Mouse (Mus musculus): ENCODE measurements around the gene Tmem50a. TPM values are rescaled to one million over a fixed set of nuclear protein-coding genes. Genes with fewer than 3 reads are reported as not detected.

The Tmem50a gene
- polyA plus RNA-seq, 1 experiment from 2014 or later: 114 TPM

DNA sequence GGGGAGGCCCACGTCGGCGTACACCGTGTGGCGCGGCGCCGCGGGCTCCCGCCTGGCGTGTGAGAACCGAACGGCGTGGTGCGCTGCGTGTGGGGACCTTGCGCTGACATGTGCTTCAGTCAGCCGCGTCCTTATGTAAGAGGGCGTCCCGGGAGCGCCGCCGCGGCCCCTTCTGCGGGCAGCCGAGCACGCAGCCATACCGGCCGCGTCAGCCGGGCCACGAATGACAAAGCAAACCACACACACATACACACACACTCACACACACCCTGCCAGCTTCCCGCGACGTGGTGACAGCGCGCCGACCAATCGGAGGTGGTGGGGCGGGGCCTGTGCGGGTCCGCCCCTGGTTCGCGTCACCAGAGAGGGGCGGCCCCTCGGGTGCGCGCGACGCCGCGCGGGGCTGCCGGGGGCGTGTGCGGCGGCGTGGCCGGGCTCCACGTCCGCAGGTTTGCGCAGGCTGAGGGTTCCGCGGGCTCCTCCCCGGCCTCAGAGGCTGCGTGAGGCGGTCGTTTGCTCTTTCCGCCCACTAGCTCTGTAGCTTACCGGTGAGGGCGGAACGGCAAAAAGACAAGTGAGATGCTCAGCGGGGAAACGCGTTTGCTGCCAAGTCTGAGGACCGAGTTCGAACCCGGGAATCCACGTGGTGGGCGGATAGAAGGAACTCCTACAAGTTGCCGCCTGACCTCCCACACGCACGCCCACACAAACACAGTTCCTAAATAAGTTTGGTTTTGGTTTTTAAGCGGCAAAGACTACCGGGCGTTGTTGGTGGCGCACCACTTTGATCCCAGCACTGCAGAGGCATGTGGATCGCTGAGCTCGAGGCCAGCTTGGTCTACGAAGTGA lies 61.0 kb downstream of the Tmem50a start:
- WGBS: 2% methylated on average over 91 of the region's 91 CpGs
- Histone ChIP-seq H3K27ac (ENCODE audit: low read depth, low read length) (peak overlapping the region; percentile 86), H3K9me3 (ENCODE audit: control insufficient read depth, low read length) (no peaks in the 10 kb centered on the region), H3K4me2 (ENCODE audit: low read depth, low read length, severe bottlenecking) (peak overlapping the region; percentile 79), H3K4me1 (replicated peaks; ENCODE audit: control insufficient read depth, insufficient read depth, low read length) (peaks cover 3% of the 10 kb centered on the region; the same call in 1 of the 2 replicates), H3K27me3 (ENCODE audit: control insufficient read depth, insufficient read depth, low read length) (peaks cover 4% of the 10 kb centered on the region; the same call in 1 of the 2 replicates), H3K36me3 (ENCODE audit: control insufficient read depth, insufficient read depth, low read length) (no peaks in the 10 kb centered on the region), H3K4me3 (ENCODE audit: low read depth, low read length) (peak overlapping the region; percentile 98), H3K9ac (ENCODE audit: low read length) (peak overlapping the region; percentile 67)
- ATAC-seq (replicated peaks; ENCODE audit: low FRiP score): peak; percentile 95
- DNase-seq (ENCODE audit: low spot score): peak; percentile 95

DNA sequence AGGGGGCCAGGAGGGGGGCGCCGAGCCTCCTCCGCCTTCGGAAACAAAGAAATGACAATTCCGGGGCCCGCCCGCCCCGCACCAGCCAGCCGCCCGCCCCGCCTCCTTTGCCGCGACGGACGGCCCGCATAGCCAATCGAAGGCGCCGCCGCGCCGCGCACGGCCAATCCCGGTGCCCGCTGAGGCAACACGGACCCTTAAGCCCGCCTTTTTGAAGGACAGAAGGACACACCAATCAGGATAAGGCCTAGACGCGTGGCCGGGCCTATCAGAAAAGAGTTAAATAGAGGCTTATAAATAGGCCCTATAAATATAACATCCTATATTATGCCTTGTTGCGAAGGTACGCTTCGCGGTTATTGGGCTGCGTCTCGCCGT lies 61.6 kb downstream of the Tmem50a start, which contains the start of gene Maco1:
Gene Maco1, minus strand, starts transcription at position 87 of the 378 bp plus-strand sequence.
- Histone ChIP-seq H3K27ac (ENCODE audit: low read depth, low read length) (peak within 1 kb of the TSS; percentile 86), H3K9ac (ENCODE audit: low read length) (peak within 1 kb of the TSS; percentile 98), H3K27me3 (ENCODE audit: control insufficient read depth, insufficient read depth, low read length) (peaks cover 4% of the 10 kb centered on the region; the same call in 1 of the 2 replicates), H3K4me2 (ENCODE audit: low read depth, low read length, severe bottlenecking) (peak within 1 kb of the TSS; percentile 79), H3K4me1 (replicated peaks; ENCODE audit: control insufficient read depth, insufficient read depth, low read length) (peaks cover 3% of the 10 kb centered on the region; the same call in 1 of the 2 replicates), H3K36me3 (ENCODE audit: control insufficient read depth, insufficient read depth, low read length) (no peaks in the 10 kb centered on the region), H3K4me3 (ENCODE audit: low read depth, low read length) (peak within 1 kb of the TSS; percentile 98), H3K9me3 (ENCODE audit: control insufficient read depth, low read length) (no peaks in the 10 kb centered on the region)
- ATAC-seq (replicated peaks; ENCODE audit: low FRiP score) (peak; percentile 97), DNase-seq (ENCODE audit: low spot score) (peak; percentile 99)
- WGBS: under 1% methylated on average over 38 of the region's 38 CpGs

DNA sequence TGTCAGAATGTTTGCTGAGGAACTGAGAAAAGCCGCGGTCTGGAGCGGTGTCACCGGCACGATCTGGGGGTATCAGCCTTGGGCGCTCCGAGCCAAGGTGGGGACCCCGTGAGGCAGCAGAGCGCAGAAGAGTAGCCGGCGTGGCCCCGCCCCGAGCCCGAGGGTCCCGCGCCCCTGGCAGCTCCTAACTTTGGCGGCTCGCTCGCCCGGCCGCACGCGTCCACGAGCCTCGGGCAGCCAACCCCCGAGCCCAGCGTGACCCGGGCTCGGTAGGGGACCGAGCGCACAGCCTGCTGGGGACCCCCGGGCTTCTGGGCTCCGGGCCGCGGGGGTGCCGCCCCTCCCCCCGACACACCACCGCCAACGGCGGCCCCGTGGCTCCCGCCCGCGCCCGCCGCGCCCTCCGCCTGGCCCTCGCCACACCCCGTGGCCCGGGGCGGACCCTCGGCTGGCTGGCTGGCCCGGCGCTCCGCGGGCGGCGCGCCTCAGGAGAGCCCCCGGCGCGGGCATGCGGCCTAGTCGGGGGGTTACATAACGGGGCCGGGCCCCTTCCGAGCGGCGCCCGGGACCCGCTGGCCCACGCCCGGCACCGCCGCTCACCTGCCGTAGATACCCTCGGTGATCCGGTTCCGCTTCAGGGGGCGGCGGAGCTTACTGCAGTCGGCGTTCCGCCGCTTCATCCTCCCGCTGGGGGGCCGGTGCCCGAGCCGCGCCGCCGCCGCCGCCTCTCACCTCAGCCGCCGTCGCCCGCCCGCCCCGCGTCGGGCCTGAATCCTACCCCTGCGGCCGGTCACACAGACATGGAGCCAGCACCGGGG lies 62.2 kb downstream of the Tmem50a start:
- under 1% methylated on average over 78 of the region's 106 CpGs for WGBS
- Histone ChIP-seq H3K36me3 (ENCODE audit: control insufficient read depth, insufficient read depth, low read length) (no peaks in the 10 kb centered on the region), H3K9me3 (ENCODE audit: control insufficient read depth, low read length) (no peaks in the 10 kb centered on the region), H3K4me2 (ENCODE audit: low read depth, low read length, severe bottlenecking) (peak overlapping the region; percentile 63), H3K27ac (ENCODE audit: low read depth, low read length) (peak overlapping the region; percentile 74), H3K4me3 (ENCODE audit: low read depth, low read length) (peak overlapping the region; percentile 98), H3K27me3 (ENCODE audit: control insufficient read depth, insufficient read depth, low read length) (peaks cover 4% of the 10 kb centered on the region; the same call in 1 of the 2 replicates), H3K4me1 (replicated peaks; ENCODE audit: control insufficient read depth, insufficient read depth, low read length) (peaks cover 3% of the 10 kb centered on the region; the same call in 1 of the 2 replicates), H3K9ac (ENCODE audit: low read length) (peak overlapping the region; percentile 98)
- peak; percentile 18 for ATAC-seq (replicated peaks; ENCODE audit: low FRiP score)
- peak; percentile 82 for DNase-seq (ENCODE audit: low spot score)

DNA sequence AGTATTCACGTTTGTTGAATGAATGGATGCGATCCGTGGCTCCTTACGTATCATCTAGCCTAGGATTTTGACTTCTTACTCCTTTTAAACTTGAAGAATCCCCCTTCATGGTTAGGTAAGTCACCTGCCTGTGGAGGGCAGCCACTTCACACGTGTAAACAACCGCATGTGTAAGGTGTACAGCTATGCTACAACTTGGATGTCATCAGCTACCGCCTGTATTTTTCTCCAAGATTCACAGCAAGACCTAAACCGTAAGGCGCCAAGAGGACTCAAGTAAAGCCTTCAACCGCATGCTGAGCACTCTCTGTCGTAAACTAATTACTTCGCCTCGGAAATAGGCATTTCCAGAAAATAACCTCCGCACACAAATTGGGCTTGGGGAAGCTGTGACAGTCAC lies 62.9 kb downstream of the Tmem50a start:
- H3K9ac ChIP-seq (ENCODE audit: low read length): peak overlapping the region; percentile 98
- DNase-seq (ENCODE audit: low spot score): no peak

DNA sequence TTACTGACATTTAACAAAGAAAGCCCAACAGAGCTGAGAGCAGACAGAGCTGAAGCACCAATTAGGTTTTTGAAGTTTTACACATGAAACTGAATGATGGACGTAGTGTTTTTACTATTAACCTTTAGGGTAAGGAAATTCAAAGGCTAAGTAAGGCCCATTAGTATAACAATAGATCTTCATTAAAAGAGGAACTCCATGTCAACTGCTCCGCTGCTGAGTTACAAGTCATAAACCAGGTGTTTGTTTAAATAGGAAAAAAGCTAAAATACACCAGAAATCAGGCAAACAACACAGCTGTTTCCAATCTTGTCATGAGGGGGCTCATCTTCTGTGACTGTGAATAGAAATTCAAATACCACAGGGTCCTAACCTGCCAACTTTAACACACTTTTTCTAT lies 63.6 kb downstream of the Tmem50a start:
- no peak for ATAC-seq (replicated peaks; ENCODE audit: low FRiP score)
- H3K9ac ChIP-seq (ENCODE audit: low read length): no peak overlapping the region
- H3K4me2 ChIP-seq (ENCODE audit: low read depth, low read length, severe bottlenecking): peak overlapping the region; percentile 63
- peak overlapping the region; percentile 98 for H3K4me3 ChIP-seq (ENCODE audit: low read depth, low read length)
- H3K27me3 ChIP-seq (ENCODE audit: control insufficient read depth, insufficient read depth, low read length): peaks cover 4% of the 10 kb centered on the region; the same call in 1 of the 2 replicates
- H3K27ac ChIP-seq (ENCODE audit: low read depth, low read length): no peak overlapping the region
- H3K36me3 ChIP-seq (ENCODE audit: control insufficient read depth, insufficient read depth, low read length): no peaks in the 10 kb centered on the region
- DNase-seq (ENCODE audit: low spot score): no peak
- H3K9me3 ChIP-seq (ENCODE audit: control insufficient read depth, low read length): no peaks in the 10 kb centered on the region
- peaks cover 3% of the 10 kb centered on the region; the same call in 1 of the 2 replicates for H3K4me1 ChIP-seq (replicated peaks; ENCODE audit: control insufficient read depth, insufficient read depth, low read length)
- 48% methylated on average over 2 of the region's 2 CpGs for WGBS

More for the DNA sequence above, 62.9 kb downstream of the Tmem50a start:
- ATAC-seq (replicated peaks; ENCODE audit: low FRiP score): no peak
- no peaks in the 10 kb centered on the region for H3K9me3 ChIP-seq (ENCODE audit: control insufficient read depth, low read length)
- no peaks in the 10 kb centered on the region for H3K36me3 ChIP-seq (ENCODE audit: control insufficient read depth, insufficient read depth, low read length)
- H3K27me3 ChIP-seq (ENCODE audit: control insufficient read depth, insufficient read depth, low read length): peaks cover 4% of the 10 kb centered on the region; the same call in 1 of the 2 replicates
- H3K4me2 ChIP-seq (ENCODE audit: low read depth, low read length, severe bottlenecking): peak overlapping the region; percentile 63
- H3K4me3 ChIP-seq (ENCODE audit: low read depth, low read length): peak overlapping the region; percentile 98
- peaks cover 3% of the 10 kb centered on the region; the same call in 1 of the 2 replicates for H3K4me1 ChIP-seq (replicated peaks; ENCODE audit: control insufficient read depth, insufficient read depth, low read length)
- WGBS: 13% methylated on average over 14 of the region's 14 CpGs
- no peak overlapping the region for H3K27ac ChIP-seq (ENCODE audit: low read depth, low read length)

DNA sequence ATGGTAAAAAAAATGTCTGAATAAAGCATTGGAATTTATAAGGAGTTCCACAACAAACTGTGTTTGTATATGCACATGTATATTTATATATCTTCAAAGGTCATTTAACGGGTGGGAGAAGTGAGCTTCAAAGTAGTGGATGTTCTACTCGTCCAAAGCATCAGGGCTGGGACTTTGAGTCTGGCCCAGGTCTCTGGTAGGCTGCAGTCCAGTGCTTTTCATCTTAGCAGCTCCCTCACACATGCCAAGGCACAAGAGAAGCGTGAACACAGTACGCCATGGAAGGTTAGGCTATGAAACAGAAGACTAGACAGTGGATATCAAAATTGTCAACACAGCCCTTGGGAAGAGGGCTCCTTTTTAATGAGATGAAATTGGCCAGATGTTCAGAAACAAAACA lies 64.3 kb downstream of the Tmem50a start:
- peaks cover 2% of the 10 kb centered on the region; the same call in 1 of the 2 replicates for H3K27me3 ChIP-seq (ENCODE audit: control insufficient read depth, insufficient read depth, low read length)
- no peak overlapping the region for H3K4me3 ChIP-seq (ENCODE audit: low read depth, low read length)
- no peaks in the 10 kb centered on the region for H3K36me3 ChIP-seq (ENCODE audit: control insufficient read depth, insufficient read depth, low read length)
- H3K9ac ChIP-seq (ENCODE audit: low read length): no peak overlapping the region
- ATAC-seq (replicated peaks; ENCODE audit: low FRiP score): no peak
- whole genome bisulfite sequencing: 84% methylated on average over 4 of the region's 4 CpGs
- no peak overlapping the region for H3K27ac ChIP-seq (ENCODE audit: low read depth, low read length)
- H3K9me3 ChIP-seq (ENCODE audit: control insufficient read depth, low read length): no peaks in the 10 kb centered on the region
- DNase-seq (ENCODE audit: low spot score): no peak
- peaks cover 3% of the 10 kb centered on the region; the same call in 1 of the 2 replicates for H3K4me1 ChIP-seq (replicated peaks; ENCODE audit: control insufficient read depth, insufficient read depth, low read length)
- H3K4me2 ChIP-seq (ENCODE audit: low read depth, low read length, severe bottlenecking): no peak overlapping the region

Other genes starting within 250 kb of the Tmem50a start
- 5.2 and 5.3 TPM in 2 replicates for gene Man1c1, start 210.7 kb downstream of the Tmem50a start, polyA plus RNA-seq (2014; fragmentation: Nextera tagmentation; extraction: Ambion mirVana)
- gene Ldlrap1, start 147.0 kb downstream of the Tmem50a start, polyA plus RNA-seq (2014; fragmentation: Nextera tagmentation; extraction: Ambion mirVana): 7.4 and 7.9 TPM in 2 replicates
- gene Maco1, start 61.7 kb downstream of the Tmem50a start, polyA plus RNA-seq (2014; fragmentation: Nextera tagmentation; extraction: Ambion mirVana): 43.2 and 47.5 TPM in 2 replicates
- 15.9 and 21.6 TPM in 2 replicates for gene Rhd, start 50.5 kb downstream of the Tmem50a start, polyA plus RNA-seq (2014; fragmentation: Nextera tagmentation; extraction: Ambion mirVana)
- gene Rsrp1, start 8.6 kb upstream of the Tmem50a start, polyA plus RNA-seq (2014; fragmentation: Nextera tagmentation; extraction: Ambion mirVana): 332 and 356 TPM in 2 replicates
- gene Syf2, start 15.9 kb upstream of the Tmem50a start, polyA plus RNA-seq (2014; fragmentation: Nextera tagmentation; extraction: Ambion mirVana): 59.0 and 66.7 TPM in 2 replicates
- 0.04 and 0.07 TPM in 2 replicates for gene Runx3, start 205.6 kb upstream of the Tmem50a start, polyA plus RNA-seq (2014; fragmentation: Nextera tagmentation; extraction: Ambion mirVana)

Data from forebrain, embryonic 11.5 days (tissue).